Mouse (Mus musculus) intestine, embryonic 14.5 days (tissue): ENCODE measurements around the gene Speg. TPM values are rescaled to one million over a fixed set of nuclear protein-coding genes. Genes with fewer than 3 reads are reported as not detected.

ENCODE experiments used
- ATAC-seq: fragments of 200-750 bp; cut with Nextera tagmentation; replicated peaks from 2 replicates; pipeline ENCODE4 v1.8.0; 2017; ENCODE audit warnings: low read depth, moderate number of reproducible peaks, moderate TSS enrichment, moderate library complexity; ENCODE audit not compliant: low FRiP score, low TSS enrichment
- DNase-seq: peaks from one replicate; pipeline ENCODE4 v3.0.0-alpha.2; 2018; ENCODE audit warnings: low spot score
- H3K27ac ChIP-seq: fragments of 300-500 bp; sonication (generic); 2 replicates; pipeline ENCODE4 v1.5.1; 2014; ENCODE audit warnings: low read depth, mild to moderate bottlenecking, control low read depth
- H3K27me3 ChIP-seq: fragments of 300-500 bp; sonication (generic); replicated peaks from 2 replicates; pipeline ENCODE4 v1.6.1; 2014; ENCODE audit warnings: low read length, control low read depth; ENCODE audit not compliant: control insufficient read depth, insufficient read depth
- H3K36me3 ChIP-seq: fragments of 300-500 bp; sonication (generic); 2 replicates; pipeline ENCODE4 v1.6.1; 2014; ENCODE audit warnings: low read length, control low read depth; ENCODE audit not compliant: control insufficient read depth, insufficient read depth
- H3K4me1 ChIP-seq: fragments of 300-500 bp; sonication (generic); replicated peaks from 2 replicates; pipeline ENCODE4 v1.6.1; 2014; ENCODE audit warnings: low read length, control low read depth, mixed read lengths; ENCODE audit not compliant: control insufficient read depth, insufficient read depth
- H3K4me2 ChIP-seq: fragments of 300-500 bp; sonication (generic); 2 replicates; pipeline ENCODE4 v1.6.1; 2014; ENCODE audit warnings: low read length
- H3K4me3 ChIP-seq: fragments of 300-500 bp; sonication (generic); 2 replicates; pipeline ENCODE4 v1.5.1; 2014; ENCODE audit warnings: low read depth, low read length, control low read depth, mixed read lengths
- H3K9ac ChIP-seq: fragments of 300-500 bp; sonication (generic); 2 replicates; pipeline ENCODE4 v1.6.1; 2014; ENCODE audit warnings: mild to moderate bottlenecking, low read length
- H3K9me3 ChIP-seq: fragments of 300-500 bp; sonication (generic); 2 replicates; pipeline ENCODE4 v1.6.1; 2016; ENCODE audit warnings: low read length, control low read depth; ENCODE audit not compliant: control insufficient read depth
- WGBS: fragments of 180-500 bp; shearing (Covaris S2); extraction: QIAGEN DNeasy Blood & Tissue Kit; methylation state at CpG from one replicate; pipeline ENCODE4 v1.1.7; 2014; 5-methylcytosine and 5-hydroxymethylcytosine counted together
- polyA plus RNA-seq: library from polyadenylated mRNA; unstranded; fragments of >200 nt; fragmentation: Nextera tagmentation; extraction: Ambion mirVana; gene quantifications from 2 replicates; pipeline ENCODE4 v1.2.1, GENCODE M21; 2014

Speg gene
- polyA plus RNA-seq: 46.7 and 55.2 TPM in 2 replicates

GRCm38 (mm10) chr1:75374950-75375936 lies at the start of gene Speg:
TSS of gene Speg (plus strand) at chr1:75375297.
- peaks cover 12% of the 10 kb centered on the region for H3K4me1 ChIP-seq
- no peaks in the 10 kb centered on the region for H3K9me3 ChIP-seq
- 14% methylated on average over 56 of the region's 57 CpGs for WGBS
- peak within 1 kb of the TSS; percentile 33; the same call in 1 of the 2 replicates for H3K9ac ChIP-seq
- peak within 1 kb of the TSS; percentile 16; the same call in 1 of the 2 replicates for H3K4me3 ChIP-seq
- H3K27me3 ChIP-seq: peaks cover 5% of the 10 kb centered on the region; the same call in 1 of the 2 replicates
- peak within 1 kb of the TSS; percentile 54 for H3K4me2 ChIP-seq
- ATAC-seq (0 out of 2 replicates have a peak, but pooled peaks have one; percentile 9), DNase-seq (no peak)
- no peaks in the 10 kb centered on the region for H3K36me3 ChIP-seq
- no peak within 1 kb of the TSS for H3K27ac ChIP-seq

- H3K4me2 ChIP-seq: no peak overlapping the region
- H3K27ac ChIP-seq: no peak overlapping the region
- no peak overlapping the region for H3K4me3 ChIP-seq
- no peaks in the 10 kb centered on the region for H3K36me3 ChIP-seq
- no peak for DNase-seq
- H3K9me3 ChIP-seq: no peaks in the 10 kb centered on the region
- no peaks in the 10 kb centered on the region for H3K27me3 ChIP-seq
- H3K9ac ChIP-seq: no peak overlapping the region
- ATAC-seq: no peak
- no peaks in the 10 kb centered on the region for H3K4me1 ChIP-seq
Observed at GRCm38 (mm10) chr1:75327461-75327860, 47.6 kb upstream of the Speg start.

DNA sequence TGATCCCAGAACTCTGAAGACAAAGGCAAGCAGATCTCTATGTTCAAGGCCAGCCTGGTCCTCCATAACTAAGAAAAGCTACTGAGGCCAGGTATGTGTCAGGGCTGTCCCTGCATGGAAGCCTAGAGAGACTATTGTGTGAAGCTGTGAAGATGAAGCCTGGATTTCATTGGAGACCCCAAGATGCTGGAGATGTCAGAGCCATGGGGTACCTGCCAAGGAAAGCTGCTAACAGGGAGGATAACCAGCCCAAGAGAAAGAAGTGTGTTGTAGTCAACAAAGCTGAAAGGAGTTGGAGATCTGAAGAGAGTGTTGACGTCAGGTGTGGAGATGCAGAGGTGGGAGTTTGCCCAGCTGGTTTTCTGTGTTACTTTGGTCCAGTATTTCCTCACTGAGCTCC lies 43.8 kb upstream of the Speg start:
- no peak for ATAC-seq
- no peaks in the 10 kb centered on the region for H3K9me3 ChIP-seq

DNA sequence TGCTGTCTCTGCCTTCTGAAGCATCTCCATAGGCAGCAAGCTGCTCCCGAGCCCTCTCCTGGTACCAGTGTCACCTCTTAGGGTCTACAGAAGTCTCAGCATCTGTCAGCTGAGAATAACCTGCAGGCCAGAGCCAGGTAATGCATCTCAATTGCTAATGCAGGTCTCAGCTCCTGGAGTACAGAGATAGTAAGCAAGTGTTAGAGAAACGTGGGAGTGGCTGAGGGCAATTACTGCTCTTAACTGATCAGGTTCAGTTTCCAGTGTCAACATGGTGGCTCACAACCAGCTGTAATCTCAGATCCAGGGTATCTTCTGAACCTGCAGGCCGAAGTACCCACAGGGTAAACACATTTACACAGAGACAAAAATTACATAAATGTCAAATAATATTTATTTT lies 38.6 kb upstream of the Speg start:
- H3K9me3 ChIP-seq: no peaks in the 10 kb centered on the region
- H3K36me3 ChIP-seq: no peaks in the 10 kb centered on the region
- peaks cover 29% of the 10 kb centered on the region for H3K4me1 ChIP-seq
- DNase-seq: no peak
- no peak overlapping the region for H3K4me3 ChIP-seq
- H3K27me3 ChIP-seq: no peaks in the 10 kb centered on the region
- H3K9ac ChIP-seq: no peak overlapping the region
- no peak for ATAC-seq
- H3K27ac ChIP-seq: no peak overlapping the region
- no peak overlapping the region for H3K4me2 ChIP-seq
- WGBS: 28% methylated on average over 3 of the region's 3 CpGs

More for the DNA sequence above, 43.8 kb upstream of the Speg start:
- H3K27ac ChIP-seq: no peak overlapping the region
- no peaks in the 10 kb centered on the region for H3K36me3 ChIP-seq
- DNase-seq: no peak
- WGBS: 80% methylated on average over 1 of the region's 1 CpGs
- H3K4me1 ChIP-seq: peaks cover 4% of the 10 kb centered on the region; the same call in 1 of the 2 replicates
- H3K9ac ChIP-seq: no peak overlapping the region
- no peaks in the 10 kb centered on the region for H3K27me3 ChIP-seq
- no peak overlapping the region for H3K4me3 ChIP-seq
- H3K4me2 ChIP-seq: no peak overlapping the region

- ATAC-seq (no peak), DNase-seq (no peak)
- Histone ChIP-seq H3K9me3 (no peaks in the 10 kb centered on the region), H3K27ac (peak overlapping the region; percentile 48; the same call in 1 of the 2 replicates), H3K4me3 (no peak overlapping the region), H3K36me3 (no peaks in the 10 kb centered on the region), H3K4me1 (peaks cover 29% of the 10 kb centered on the region), H3K27me3 (no peaks in the 10 kb centered on the region), H3K9ac (no peak overlapping the region), H3K4me2 (no peak overlapping the region)
- WGBS: 43% methylated on average over 9 of the region's 9 CpGs
Observed at GRCm38 (mm10) chr1:75337097-75337496, 38.0 kb upstream of the Speg start.

GRCm38 (mm10) chr1:75338091-75338694 lies 36.9 kb upstream of the Speg start:
- Histone ChIP-seq H3K4me3 (no peak overlapping the region), H3K4me1 (peaks cover 29% of the 10 kb centered on the region), H3K4me2 (peak overlapping the region; percentile 32), H3K27ac (peak overlapping the region; percentile 54; the same call in 1 of the 2 replicates), H3K27me3 (no peaks in the 10 kb centered on the region), H3K9me3 (no peaks in the 10 kb centered on the region), H3K9ac (no peak overlapping the region), H3K36me3 (no peaks in the 10 kb centered on the region)
- DNase-seq (no peak), ATAC-seq (peak; percentile 61)
- WGBS: 8% methylated on average over 11 of the region's 11 CpGs

DNA sequence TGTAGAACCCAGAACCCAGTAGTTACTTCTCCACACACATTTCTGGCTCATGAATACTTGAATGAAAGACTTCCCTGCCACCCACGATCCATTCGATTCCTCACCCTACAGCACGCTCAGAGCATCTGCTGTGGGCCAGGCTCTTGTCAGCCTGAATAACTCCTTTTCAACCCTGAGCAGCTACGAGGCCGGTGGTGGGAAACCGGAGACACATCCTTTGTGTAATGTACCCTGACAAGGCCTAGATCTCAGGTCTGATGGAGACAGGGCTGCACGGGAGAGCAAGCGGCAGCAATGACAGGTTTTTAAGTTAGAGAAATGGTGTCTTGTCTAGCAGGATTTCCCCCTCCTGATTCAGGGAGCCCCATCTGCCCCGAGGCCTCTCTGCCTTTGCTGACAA lies 35.8 kb upstream of the Speg start:
- H3K9me3 ChIP-seq: no peaks in the 10 kb centered on the region
- peaks cover 36% of the 10 kb centered on the region for H3K4me1 ChIP-seq
- 23% methylated on average over 9 of the region's 9 CpGs for WGBS
- H3K27me3 ChIP-seq: no peaks in the 10 kb centered on the region
- H3K27ac ChIP-seq: peak overlapping the region; percentile 8; the same call in 1 of the 2 replicates
- no peak for DNase-seq
- no peak overlapping the region for H3K4me3 ChIP-seq
- H3K4me2 ChIP-seq: no peak overlapping the region; the same call in 1 of the 2 replicates
- H3K9ac ChIP-seq: no peak overlapping the region
- no peak for ATAC-seq
- no peaks in the 10 kb centered on the region for H3K36me3 ChIP-seq

GRCm38 (mm10) chr1:75340519-75340918 lies 34.6 kb upstream of the Speg start:
- peaks cover 47% of the 10 kb centered on the region for H3K4me1 ChIP-seq

More at GRCm38 (mm10) chr1:75340519-75340918, 34.6 kb upstream of the Speg start:
- no peaks in the 10 kb centered on the region for H3K9me3 ChIP-seq
- H3K9ac ChIP-seq: no peak overlapping the region
- H3K27ac ChIP-seq: no peak overlapping the region
- H3K4me2 ChIP-seq: no peak overlapping the region
- H3K36me3 ChIP-seq: no peaks in the 10 kb centered on the region
- DNase-seq: no peak
- WGBS: 72% methylated on average over 2 of the region's 2 CpGs
- H3K4me3 ChIP-seq: no peak overlapping the region
- no peaks in the 10 kb centered on the region for H3K27me3 ChIP-seq
- no peak for ATAC-seq
